Mouse (Mus musculus): Measurements from ENCODE around the gene Gm11034. TPM values are rescaled to one million over a fixed set of nuclear protein-coding genes. Genes with fewer than 3 reads are reported as not detected.

Gene Gm11034
- polyA plus RNA-seq, 1 experiment from 2014 or later: not detected

GRCm38 (mm10) chr8:72210710-72211109 lies 2.7 kb downstream of the Gm11034 start:
- Histone ChIP-seq H3K4me3 (ENCODE audit: control insufficient read depth in 1 of 2, insufficient read depth in 1 of 2, low read depth in 1 of 2, low read length in 2 of 2) (no peak overlapping the region), H3K4me1 (ENCODE audit: control insufficient read depth in 2 of 2, insufficient read depth in 2 of 2, low read length in 2 of 2) (no peaks in the 10 kb centered on the region), H3K9ac (ENCODE audit: low read length) (no peak overlapping the region), H3K27me3 (ENCODE audit: control insufficient read depth, insufficient read depth, low read length) (no peaks in the 10 kb centered on the region), H3K4me2 (ENCODE audit: low read length) (no peak overlapping the region), H3K9me3 (ENCODE audit: control insufficient read depth, low read length) (no peaks in the 10 kb centered on the region), H3K27ac (replicated peaks in 1 of 2; ENCODE audit: control insufficient read depth in 1 of 2, insufficient read depth in 1 of 2, low read depth in 2 of 2, low read length in 2 of 2) (no peak overlapping the region), H3K36me3 (ENCODE audit: control insufficient read depth, insufficient read depth, low read length) (no peaks in the 10 kb centered on the region)
- WGBS: 50% methylated on average over 2 of the region's 2 CpGs
- ATAC-seq (ENCODE audit: insufficient number of reproducible peaks, insufficient read depth, low FRiP score, low read depth): no peak

GRCm38 (mm10) chr8:72210222-72210621 lies 3.2 kb downstream of the Gm11034 start:
- WGBS: 63% methylated on average over 4 of the region's 4 CpGs
- no peak for ATAC-seq (ENCODE audit: insufficient number of reproducible peaks, insufficient read depth, low FRiP score, low read depth)
- Histone ChIP-seq H3K36me3 (ENCODE audit: control insufficient read depth, insufficient read depth, low read length) (no peaks in the 10 kb centered on the region), H3K4me3 (ENCODE audit: control insufficient read depth in 1 of 2, insufficient read depth in 1 of 2, low read depth in 1 of 2, low read length in 2 of 2) (no peak overlapping the region), H3K4me2 (ENCODE audit: low read length) (no peak overlapping the region), H3K27me3 (ENCODE audit: control insufficient read depth, insufficient read depth, low read length) (no peaks in the 10 kb centered on the region), H3K9ac (ENCODE audit: low read length) (no peak overlapping the region), H3K9me3 (ENCODE audit: control insufficient read depth, low read length) (no peaks in the 10 kb centered on the region), H3K4me1 (ENCODE audit: control insufficient read depth in 2 of 2, insufficient read depth in 2 of 2, low read length in 2 of 2) (no peaks in the 10 kb centered on the region), H3K27ac (replicated peaks in 1 of 2; ENCODE audit: control insufficient read depth in 1 of 2, insufficient read depth in 1 of 2, low read depth in 2 of 2, low read length in 2 of 2) (no peak overlapping the region)

- no peak for ATAC-seq (ENCODE audit: insufficient number of reproducible peaks, insufficient read depth, low FRiP score, low read depth)
- H3K27me3 ChIP-seq (ENCODE audit: control insufficient read depth, insufficient read depth, low read length): no peaks in the 10 kb centered on the region
- H3K4me3 ChIP-seq (ENCODE audit: control insufficient read depth in 1 of 2, insufficient read depth in 1 of 2, low read depth in 1 of 2, low read length in 2 of 2): no peak overlapping the region
- peaks cover 8% of the 10 kb centered on the region; the same call in 1 of the 2 replicates for H3K9me3 ChIP-seq (ENCODE audit: control insufficient read depth, low read length)
- H3K4me1 ChIP-seq (ENCODE audit: control insufficient read depth in 2 of 2, insufficient read depth in 2 of 2, low read length in 2 of 2): no peaks in the 10 kb centered on the region
- no peaks in the 10 kb centered on the region for H3K36me3 ChIP-seq (ENCODE audit: control insufficient read depth, insufficient read depth, low read length)
- WGBS: 59% methylated on average over 1 of the region's 1 CpGs
- H3K9ac ChIP-seq (ENCODE audit: low read length): no peak overlapping the region
- H3K4me2 ChIP-seq (ENCODE audit: low read length): no peak overlapping the region
- no peak overlapping the region for H3K27ac ChIP-seq (replicated peaks in 1 of 2; ENCODE audit: control insufficient read depth in 1 of 2, insufficient read depth in 1 of 2, low read depth in 2 of 2, low read length in 2 of 2)
These were observed 4.9 kb downstream of the Gm11034 start for GRCm38 (mm10) chr8:72208582-72208981.

- H3K27me3 ChIP-seq (ENCODE audit: control insufficient read depth, insufficient read depth, low read length): no peaks in the 10 kb centered on the region
- no peak overlapping the region for H3K4me3 ChIP-seq (ENCODE audit: control insufficient read depth in 1 of 2, insufficient read depth in 1 of 2, low read depth in 1 of 2, low read length in 2 of 2)
- WGBS: 52% methylated on average over 8 of the region's 8 CpGs
- no peaks in the 10 kb centered on the region for H3K4me1 ChIP-seq (ENCODE audit: control insufficient read depth in 2 of 2, insufficient read depth in 2 of 2, low read length in 2 of 2)
- no peak; the same call in 1 of the 2 replicates for ATAC-seq (ENCODE audit: insufficient number of reproducible peaks, insufficient read depth, low FRiP score, low read depth)
- H3K9me3 ChIP-seq (ENCODE audit: control insufficient read depth, low read length): peaks cover 17% of the 10 kb centered on the region
- no peak overlapping the region for H3K9ac ChIP-seq (ENCODE audit: low read length)
- no peaks in the 10 kb centered on the region for H3K36me3 ChIP-seq (ENCODE audit: control insufficient read depth, insufficient read depth, low read length)
- H3K27ac ChIP-seq (replicated peaks in 1 of 2; ENCODE audit: control insufficient read depth in 1 of 2, insufficient read depth in 1 of 2, low read depth in 2 of 2, low read length in 2 of 2): no peak overlapping the region
- H3K4me2 ChIP-seq (ENCODE audit: low read length): no peak overlapping the region
These were observed 15.4 kb downstream of the Gm11034 start for GRCm38 (mm10) chr8:72197997-72198396.

GRCm38 (mm10) chr8:72192065-72192464 lies 21.4 kb downstream of the Gm11034 start:
- Histone ChIP-seq H3K9me3 (ENCODE audit: control insufficient read depth, low read length) (no peaks in the 10 kb centered on the region), H3K36me3 (ENCODE audit: control insufficient read depth, insufficient read depth, low read length) (no peaks in the 10 kb centered on the region)
- no peak for ATAC-seq (ENCODE audit: insufficient number of reproducible peaks, insufficient read depth, low FRiP score, low read depth)

GRCm38 (mm10) chr8:72190215-72190539 lies 23.3 kb downstream of the Gm11034 start:
- no peaks in the 10 kb centered on the region; a peak in 1 of 4 replicates for H3K4me1 ChIP-seq (ENCODE audit: control insufficient read depth in 2 of 2, insufficient read depth in 2 of 2, low read length in 2 of 2)
- no peaks in the 10 kb centered on the region for H3K27me3 ChIP-seq (ENCODE audit: control insufficient read depth, insufficient read depth, low read length)
- no peaks in the 10 kb centered on the region for H3K36me3 ChIP-seq (ENCODE audit: control insufficient read depth, insufficient read depth, low read length)
- no peak for ATAC-seq (ENCODE audit: insufficient number of reproducible peaks, insufficient read depth, low FRiP score, low read depth)
- no peaks in the 10 kb centered on the region for H3K9me3 ChIP-seq (ENCODE audit: control insufficient read depth, low read length)
- no peak overlapping the region for H3K4me3 ChIP-seq (ENCODE audit: control insufficient read depth in 1 of 2, insufficient read depth in 1 of 2, low read depth in 1 of 2, low read length in 2 of 2)
- no peak overlapping the region for H3K27ac ChIP-seq (replicated peaks in 1 of 2; ENCODE audit: control insufficient read depth in 1 of 2, insufficient read depth in 1 of 2, low read depth in 2 of 2, low read length in 2 of 2)
- H3K4me2 ChIP-seq (ENCODE audit: low read length): no peak overlapping the region
- H3K9ac ChIP-seq (ENCODE audit: low read length): no peak overlapping the region
- 77% methylated on average over 2 of the region's 2 CpGs for WGBS

More at GRCm38 (mm10) chr8:72192065-72192464, 21.4 kb downstream of the Gm11034 start:
- Histone ChIP-seq H3K4me2 (ENCODE audit: low read length) (no peak overlapping the region), H3K27me3 (ENCODE audit: control insufficient read depth, insufficient read depth, low read length) (no peaks in the 10 kb centered on the region), H3K4me1 (ENCODE audit: control insufficient read depth in 2 of 2, insufficient read depth in 2 of 2, low read length in 2 of 2) (no peaks in the 10 kb centered on the region; a peak in 1 of 4 replicates), H3K9ac (ENCODE audit: low read length) (no peak overlapping the region), H3K4me3 (ENCODE audit: control insufficient read depth in 1 of 2, insufficient read depth in 1 of 2, low read depth in 1 of 2, low read length in 2 of 2) (no peak overlapping the region), H3K27ac (replicated peaks in 1 of 2; ENCODE audit: control insufficient read depth in 1 of 2, insufficient read depth in 1 of 2, low read depth in 2 of 2, low read length in 2 of 2) (no peak overlapping the region)

- H3K4me1 ChIP-seq (ENCODE audit: control insufficient read depth in 2 of 2, insufficient read depth in 2 of 2, low read length in 2 of 2): no peaks in the 10 kb centered on the region; a peak in 1 of 4 replicates
- no peaks in the 10 kb centered on the region for H3K9me3 ChIP-seq (ENCODE audit: control insufficient read depth, low read length)
- WGBS: 61% methylated on average over 12 of the region's 12 CpGs
- no peak within 1 kb of the TSS for H3K9ac ChIP-seq (ENCODE audit: low read length)
- no peak within 1 kb of the TSS for H3K27ac ChIP-seq (replicated peaks in 1 of 2; ENCODE audit: control insufficient read depth in 1 of 2, insufficient read depth in 1 of 2, low read depth in 2 of 2, low read length in 2 of 2)
- no peak within 1 kb of the TSS for H3K4me3 ChIP-seq (ENCODE audit: control insufficient read depth in 1 of 2, insufficient read depth in 1 of 2, low read depth in 1 of 2, low read length in 2 of 2)
- H3K4me2 ChIP-seq (ENCODE audit: low read length): no peak within 1 kb of the TSS
- H3K27me3 ChIP-seq (ENCODE audit: control insufficient read depth, insufficient read depth, low read length): no peaks in the 10 kb centered on the region
- ATAC-seq (ENCODE audit: insufficient number of reproducible peaks, insufficient read depth, low FRiP score, low read depth): no peak
- no peaks in the 10 kb centered on the region for H3K36me3 ChIP-seq (ENCODE audit: control insufficient read depth, insufficient read depth, low read length)
These were observed 23.8 kb downstream of the Gm11034 start, which contains the start of gene Hsh2d for GRCm38 (mm10) chr8:72189417-72190214. TSS of gene Hsh2d (plus strand) at chr8:72189638.
